Mouse (Mus musculus) left cerebral cortex, adult 9 months (tissue): Measurements from ENCODE around the gene H6pd.

Experiments
- DNase-seq, 2 experiments: peaks; one replicate each; pipeline ENCODE4 v3.0.0; 2022; ENCODE audit warnings: low spot score in 2 of 2

The H6pd gene

DNA sequence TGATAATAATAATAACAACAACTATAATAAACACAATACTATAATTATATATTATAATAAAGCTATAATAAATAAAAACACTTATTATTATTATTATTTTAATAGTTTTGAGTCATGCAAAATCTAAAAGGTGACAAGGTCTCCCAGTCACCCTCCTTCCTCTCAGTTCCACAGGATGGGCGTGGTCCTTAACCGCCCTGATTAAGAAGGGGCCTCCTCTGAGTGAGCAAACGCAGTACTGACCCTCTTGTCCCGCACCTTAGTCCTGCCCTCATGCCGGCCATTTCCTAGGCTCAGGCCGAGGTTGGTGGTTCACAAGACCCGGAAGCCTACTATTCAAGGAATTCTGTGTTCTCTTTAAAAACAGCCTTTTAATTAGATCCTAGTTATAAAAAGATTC, 14.7 kb upstream of the H6pd start:
- no peak for DNase-seq

- DNase-seq, result no peak
Observed at GRCm38 (mm10) chr4:150019741-150020380, 11.0 kb upstream of the H6pd start.

- DNase-seq, result no peak
Observed at GRCm38 (mm10) chr4:150015436-150015835, 6.6 kb upstream of the H6pd start.

GRCm38 (mm10) chr4:150014378-150015091, 5.7 kb upstream of the H6pd start:
- DNase-seq, result no peak

- no peak for DNase-seq
Observed at GRCm38 (mm10) chr4:150013805-150014204, 5.0 kb upstream of the H6pd start.

GRCm38 (mm10) chr4:150013186-150013690, 4.4 kb upstream of the H6pd start:
- no peak for DNase-seq

DNA sequence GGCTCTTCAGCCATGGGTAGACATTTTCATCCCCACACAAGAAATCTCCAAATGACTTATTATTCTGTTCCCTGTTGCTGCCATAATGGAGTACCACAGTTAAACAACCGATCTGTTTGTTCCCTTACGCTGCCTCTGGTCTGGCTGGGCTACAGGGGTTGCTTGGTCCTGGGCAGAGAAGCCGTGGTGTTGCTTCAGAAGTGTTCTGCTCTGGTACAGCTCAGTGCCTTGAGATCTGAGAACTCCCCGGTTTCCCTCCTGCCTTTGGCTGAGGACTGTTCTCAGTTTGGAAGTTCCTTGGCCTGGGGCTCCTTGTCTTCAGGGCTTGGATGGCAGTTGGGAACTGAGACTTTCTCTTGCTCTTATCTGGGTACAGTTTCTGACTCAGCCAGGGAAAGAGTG, 3.5 kb upstream of the H6pd start:
- no peak for DNase-seq

GRCm38 (mm10) chr4:150011564-150012321, 2.9 kb upstream of the H6pd start:
- DNase-seq, result no peak

DNA sequence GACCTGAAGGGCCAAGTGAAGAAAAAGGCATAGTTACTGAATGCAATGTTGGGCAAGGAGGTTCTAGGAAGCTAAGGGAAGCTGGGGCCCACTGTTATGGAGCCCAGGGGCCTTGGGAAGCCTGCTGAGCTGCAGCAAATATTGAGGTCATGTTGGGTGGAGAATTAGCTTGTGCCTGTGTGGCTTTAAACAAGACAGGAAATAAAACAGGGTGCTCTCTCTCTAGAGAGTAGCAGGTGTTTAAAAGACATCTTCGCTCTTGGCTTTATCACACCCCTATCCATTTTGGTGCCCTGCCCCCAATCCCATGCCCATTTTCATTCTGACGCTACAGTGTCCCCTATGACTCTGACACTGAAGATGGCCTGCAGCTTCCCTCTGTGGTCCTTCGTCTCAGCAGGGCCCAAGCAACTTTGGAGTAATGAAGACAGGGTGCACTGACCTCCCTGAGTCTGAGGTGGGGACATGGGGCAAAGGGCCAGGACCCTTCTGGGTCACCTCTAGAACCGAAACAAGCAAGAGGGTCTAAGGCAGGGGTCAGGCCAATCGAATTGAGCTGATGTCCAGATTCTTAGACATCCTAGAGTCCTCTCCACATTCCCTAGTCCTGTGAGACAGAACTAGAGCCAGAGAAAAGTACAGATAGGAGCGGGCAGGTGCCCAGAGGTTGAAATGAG, 1.4 kb upstream of the H6pd start:
- no peak for DNase-seq

GRCm38 (mm10) chr4:150009587-150009930, 736 bp upstream of the H6pd start:
- DNase-seq, result no peak

DNA sequence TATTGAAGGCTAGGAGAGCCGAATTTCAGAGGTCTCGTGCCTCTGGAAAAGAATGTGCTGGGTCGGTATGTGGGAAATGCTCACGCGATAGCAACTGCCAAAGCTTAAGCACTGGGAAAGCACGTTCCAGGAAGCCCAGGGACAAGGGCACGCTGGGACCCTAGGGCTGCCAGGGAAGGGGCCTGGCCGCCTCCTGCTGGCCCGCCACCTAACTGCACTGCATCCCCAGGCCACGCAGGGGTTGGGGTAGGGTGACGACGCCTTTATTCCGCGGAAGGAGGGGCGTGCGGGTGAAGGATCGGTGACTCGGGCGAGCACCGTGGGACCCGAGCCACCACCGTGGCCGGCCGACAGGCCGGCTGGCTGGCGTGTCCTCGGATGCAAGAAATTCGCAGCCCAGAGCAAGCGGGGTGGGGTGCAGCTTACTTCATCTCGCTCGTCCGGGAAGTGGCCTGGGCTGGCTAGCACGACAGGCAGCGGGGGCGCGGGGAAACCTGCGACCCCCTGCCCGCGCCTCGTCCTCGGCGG, 434 bp downstream of the H6pd start:
- peak in 1 of 2 experiments; percentile 47 for DNase-seq

DNA sequence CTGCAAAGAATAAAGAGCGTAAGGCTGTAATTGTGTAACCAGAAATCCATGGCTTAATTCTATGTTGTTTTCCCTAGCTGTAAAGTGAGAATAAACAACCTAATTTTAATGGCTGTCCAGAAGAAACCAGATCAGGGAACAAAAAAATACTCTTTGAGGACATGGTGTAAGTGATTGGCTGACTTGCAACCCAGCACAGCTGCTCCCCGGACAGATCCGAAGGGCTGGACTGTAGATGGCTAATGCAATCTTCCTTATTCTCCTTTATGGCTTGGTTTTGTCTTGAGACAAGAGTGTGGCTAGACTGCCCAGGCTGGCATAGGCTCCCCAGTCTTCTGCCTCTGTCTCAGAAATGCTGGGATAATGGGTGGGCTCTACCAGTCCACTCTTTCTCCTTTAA, 1.4 kb downstream of the H6pd start:
- DNase-seq, result no peak

GRCm38 (mm10) chr4:150006991-150007390, 1.8 kb downstream of the H6pd start:
- DNase-seq, result no peak

DNA sequence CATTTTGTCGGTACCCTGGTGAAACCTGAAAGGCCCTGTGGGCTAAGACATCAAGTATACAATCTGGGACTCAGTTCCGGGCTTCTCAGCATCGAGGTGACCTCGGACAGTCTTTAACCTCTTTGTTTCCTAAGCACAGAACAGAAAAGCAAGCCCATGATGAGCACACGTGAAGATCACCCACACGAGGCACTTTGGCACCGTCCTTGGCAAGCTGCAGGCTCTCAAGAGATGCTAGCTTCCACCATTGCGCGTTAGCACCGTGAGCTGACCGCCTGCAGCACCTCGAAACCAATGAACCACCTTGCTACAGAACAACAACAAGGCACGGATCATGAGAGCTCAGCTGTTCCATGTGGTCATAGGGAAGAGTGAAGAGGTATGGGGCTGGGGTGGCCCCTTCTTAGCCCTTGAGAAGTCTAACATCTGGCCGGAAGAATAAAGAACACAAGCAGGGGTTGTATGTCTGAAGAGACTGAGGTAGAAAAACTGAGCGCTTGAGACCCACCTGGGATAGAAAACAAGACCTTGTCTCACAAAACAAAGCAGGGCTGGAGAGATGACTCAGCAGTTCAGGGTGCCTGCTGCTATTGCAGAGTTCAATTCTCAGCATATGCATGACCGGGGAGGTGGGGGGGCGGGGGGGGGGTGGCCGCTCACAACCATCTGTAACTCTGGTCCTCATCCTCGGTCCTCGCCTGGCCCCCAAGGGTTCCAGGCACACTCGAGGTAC, 2.5 kb downstream of the H6pd start:
- DNase-seq, result no peak

DNA sequence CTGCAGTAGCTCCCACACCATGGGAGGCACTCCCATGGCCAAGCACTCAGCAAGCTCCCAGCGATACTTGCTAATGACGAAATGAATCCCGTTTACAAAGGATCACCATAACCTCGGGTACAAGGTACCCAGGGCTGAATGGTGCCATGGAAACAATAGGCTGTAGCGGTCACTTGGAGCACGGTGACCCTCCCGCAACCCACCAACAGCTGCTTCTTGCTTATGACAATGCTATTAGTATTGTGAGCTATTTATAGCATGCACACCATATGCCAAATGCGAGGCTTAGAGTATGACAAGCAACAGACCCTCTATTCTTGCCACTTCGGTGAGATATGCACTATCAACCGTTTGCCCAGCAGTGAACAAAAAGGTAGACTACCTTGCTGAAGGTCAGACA, 3.6 kb downstream of the H6pd start:
- no peak for DNase-seq

DNA sequence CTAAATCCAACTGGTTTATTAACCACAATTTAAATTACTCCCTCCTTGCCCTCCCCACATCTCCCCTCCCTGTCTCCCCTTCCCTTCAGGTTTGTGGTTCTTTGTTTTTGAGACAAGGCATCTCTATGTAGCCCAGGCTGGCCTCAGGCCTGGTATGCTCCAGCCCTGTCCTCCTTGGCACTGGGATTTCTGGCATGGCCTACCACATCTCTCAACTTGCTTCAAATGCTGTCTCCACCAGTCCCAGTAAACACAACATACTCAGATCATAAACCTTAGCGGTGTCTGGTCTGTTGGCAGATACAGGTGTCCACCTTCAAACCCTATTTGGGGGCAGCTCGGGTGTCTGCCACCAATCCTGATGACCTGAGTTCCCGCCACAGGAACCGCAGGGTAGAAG, 5.2 kb downstream of the H6pd start:
- no peak for DNase-seq

DNA sequence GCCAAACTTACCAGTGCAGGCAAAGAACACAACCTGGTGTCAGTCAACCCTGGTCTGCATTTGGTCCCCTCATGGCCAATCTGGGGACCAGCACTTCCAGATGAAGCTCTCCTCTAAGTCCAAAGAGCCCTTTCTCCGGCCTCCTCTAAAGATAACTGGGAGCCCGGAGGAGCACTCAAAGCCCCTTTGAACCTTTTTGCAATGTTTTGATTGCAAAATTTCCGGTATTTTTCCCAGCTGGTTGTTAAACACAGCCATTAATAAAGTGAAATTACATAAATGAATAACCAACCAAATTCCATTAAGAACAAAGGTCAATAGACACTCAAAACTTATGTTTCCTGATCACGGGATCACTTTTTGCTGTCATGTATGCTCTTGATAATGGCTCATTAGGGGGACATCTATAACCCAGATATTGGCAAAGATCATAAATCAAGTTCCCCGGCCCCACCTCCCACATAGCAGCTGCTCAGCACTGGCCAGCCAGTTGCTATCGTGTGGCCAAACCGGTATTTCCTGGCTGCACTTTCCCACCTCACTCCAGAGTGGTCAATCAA, 5.7 kb downstream of the H6pd start:
- DNase-seq, result no peak

GRCm38 (mm10) chr4:150002021-150002528, 6.7 kb downstream of the H6pd start:
- DNase-seq, result no peak

GRCm38 (mm10) chr4:150001221-150001860, 7.5 kb downstream of the H6pd start:
- no peak for DNase-seq

DNA sequence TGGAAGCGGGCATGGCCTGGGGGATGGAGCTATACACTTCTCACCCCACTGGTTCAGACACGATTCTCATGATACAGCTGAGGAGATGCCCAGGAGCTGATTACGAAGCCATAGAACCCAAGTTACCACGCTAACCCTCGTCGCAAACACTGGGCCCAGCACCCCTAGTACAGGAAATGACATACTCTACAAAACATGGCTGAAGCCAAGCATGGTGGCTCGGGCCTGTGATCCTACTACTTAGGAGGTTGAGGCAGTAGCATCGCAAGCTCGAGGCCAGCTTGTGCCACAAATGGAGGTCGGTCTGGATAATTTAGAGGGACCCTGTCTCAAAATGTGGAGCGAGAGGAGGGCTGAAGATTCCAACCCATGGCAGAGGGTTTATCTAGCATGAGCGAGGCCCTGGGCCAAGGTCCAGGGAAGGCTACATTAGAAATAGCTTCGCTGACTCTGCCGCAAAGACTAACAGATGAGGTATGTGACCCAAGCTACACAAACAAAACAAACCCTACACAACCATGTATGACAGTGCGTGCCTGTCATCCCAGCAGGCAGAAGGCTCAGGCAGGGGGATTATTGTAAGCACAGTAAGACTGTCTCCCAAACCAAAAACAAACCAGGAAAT, 8.8 kb downstream of the H6pd start:
- no peak for DNase-seq
